Mouse (Mus musculus) limb, embryonic 13.5 days (tissue): ENCODE measurements around the gene Mdc1. TPM values are rescaled to one million over a fixed set of nuclear protein-coding genes. Genes with fewer than 3 reads are reported as not detected.

ENCODE experiments used
- ATAC-seq: fragments of 200-750 bp; cut with Nextera tagmentation; 2 replicates; pipeline ENCODE4 v1.8.0; 2017; ENCODE audit warnings: low read depth, moderate number of reproducible peaks, moderate TSS enrichment; ENCODE audit not compliant: low FRiP score
- H3K27ac ChIP-seq: fragments of 300-500 bp; sonication (generic); 2 replicates; pipeline ENCODE4 v1.5.1; 2015; ENCODE audit warnings: inconsistent platforms, mild to moderate bottlenecking, moderate library complexity
- H3K27me3 ChIP-seq: fragments of 300-500 bp; sonication (generic); 2 replicates; pipeline ENCODE4 v1.6.1; 2015; ENCODE audit warnings: mild to moderate bottlenecking, inconsistent platforms
- H3K36me3 ChIP-seq: fragments of 300-500 bp; sonication (generic); 2 replicates; pipeline ENCODE4 v1.6.1; 2015; ENCODE audit warnings: inconsistent platforms, mild to moderate bottlenecking, moderate library complexity
- H3K4me1 ChIP-seq: fragments of 300-500 bp; sonication (generic); 2 replicates; pipeline ENCODE4 v1.6.1; 2015; ENCODE audit warnings: inconsistent platforms
- H3K4me2 ChIP-seq: fragments of 300-500 bp; sonication (generic); replicated peaks from 2 replicates; pipeline ENCODE4 v1.6.1; 2015; ENCODE audit warnings: inconsistent platforms, mild to moderate bottlenecking, moderate library complexity
- H3K4me3 ChIP-seq: fragments of 300-500 bp; sonication (generic); 2 replicates; pipeline ENCODE4 v1.5.1; 2015; ENCODE audit warnings: moderate library complexity, mild to moderate bottlenecking, inconsistent platforms
- H3K9ac ChIP-seq: fragments of 300-500 bp; sonication (generic); 2 replicates; pipeline ENCODE4 v1.6.1; 2015; ENCODE audit warnings: mild to moderate bottlenecking, inconsistent platforms
- H3K9me3 ChIP-seq: fragments of 300-500 bp; sonication (generic); 2 replicates; pipeline ENCODE4 v1.6.1; 2016; ENCODE audit warnings: inconsistent platforms
- WGBS: fragments of 180-500 bp; shearing (Covaris S2); methylation state at CpG from one replicate; pipeline ENCODE4 v1.1.7; 2015; 5-methylcytosine and 5-hydroxymethylcytosine counted together
- polyA plus RNA-seq: library from polyadenylated mRNA; unstranded; fragments of >200 nt; fragmentation: Nextera tagmentation; extraction: Ambion mirVana; gene quantifications from 2 replicates; pipeline ENCODE4 v1.2.1, GENCODE M21; 2015

Gene Mdc1
- polyA plus RNA-seq, 1 experiment from 2014 or later: 15.5 TPM

DNA sequence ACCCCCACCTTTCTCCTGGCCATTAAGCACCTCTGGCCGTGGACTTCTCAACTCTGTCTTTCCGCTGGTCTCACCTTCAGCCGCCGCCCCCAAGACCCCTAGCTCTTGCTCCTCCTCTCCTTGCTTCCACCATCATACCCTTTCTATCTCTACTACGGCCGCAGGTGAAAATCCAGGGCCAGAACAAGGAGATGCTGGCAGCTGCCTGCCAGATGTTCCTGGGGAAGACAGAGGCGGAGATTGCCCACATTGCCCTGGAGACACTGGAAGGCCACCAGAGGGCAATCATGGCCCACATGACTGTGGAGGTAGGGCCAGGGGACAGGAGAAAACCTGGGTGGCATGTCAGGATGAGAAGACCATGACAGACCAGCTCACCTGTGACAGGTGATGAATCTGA is 16.9 kb upstream of the Mdc1 start:
- Histone ChIP-seq H3K4me3 (peak overlapping the region; percentile 66), H3K27ac (no peak overlapping the region), H3K9ac (peak overlapping the region; percentile 79; the same call in 1 of the 2 replicates), H3K36me3 (peaks cover 34% of the 10 kb centered on the region), H3K4me2 (peak overlapping the region; percentile 97), H3K9me3 (no peaks in the 10 kb centered on the region), H3K4me1 (peaks cover 33% of the 10 kb centered on the region), H3K27me3 (no peaks in the 10 kb centered on the region)
- no peak for ATAC-seq
- 33% methylated on average over 7 of the region's 7 CpGs for WGBS

- H3K4me3 ChIP-seq: no peak overlapping the region
- ATAC-seq: no peak
- H3K27ac ChIP-seq: no peak overlapping the region
- no peak overlapping the region for H3K9ac ChIP-seq
- H3K36me3 ChIP-seq: peaks cover 34% of the 10 kb centered on the region
- H3K4me1 ChIP-seq: peaks cover 41% of the 10 kb centered on the region
- 94% methylated on average over 13 of the region's 13 CpGs for WGBS
- H3K9me3 ChIP-seq: no peaks in the 10 kb centered on the region
- H3K4me2 ChIP-seq: no peak overlapping the region
- H3K27me3 ChIP-seq: no peaks in the 10 kb centered on the region
Measured at GRCm38 (mm10) chr17:35825109-35825850, 16.0 kb upstream of the Mdc1 start.

- Histone ChIP-seq H3K9ac (peak overlapping the region; percentile 39; the same call in 1 of the 2 replicates), H3K27ac (no peak overlapping the region), H3K4me3 (peak overlapping the region; percentile 16; the same call in 1 of the 2 replicates), H3K27me3 (no peaks in the 10 kb centered on the region), H3K36me3 (peaks cover 71% of the 10 kb centered on the region), H3K4me1 (peaks cover 30% of the 10 kb centered on the region), H3K4me2 (peak overlapping the region; percentile 48), H3K9me3 (no peaks in the 10 kb centered on the region)
- 2% methylated on average over 21 of the region's 21 CpGs for WGBS
- ATAC-seq: peak; percentile 75
Measured at GRCm38 (mm10) chr17:35829737-35830136, 11.6 kb upstream of the Mdc1 start.

- H3K4me2 ChIP-seq: no peak overlapping the region
- WGBS: 60% methylated on average over 8 of the region's 8 CpGs
- H3K4me1 ChIP-seq: peaks cover 47% of the 10 kb centered on the region
- no peak for ATAC-seq
- no peaks in the 10 kb centered on the region for H3K27me3 ChIP-seq
- peaks cover 64% of the 10 kb centered on the region for H3K36me3 ChIP-seq
- H3K9me3 ChIP-seq: no peaks in the 10 kb centered on the region
- no peak overlapping the region for H3K4me3 ChIP-seq
- no peak overlapping the region for H3K27ac ChIP-seq
- H3K9ac ChIP-seq: no peak overlapping the region
Measured at GRCm38 (mm10) chr17:35832400-35833238, 8.7 kb upstream of the Mdc1 start.

- H3K9me3 ChIP-seq: no peaks in the 10 kb centered on the region
- H3K9ac ChIP-seq: no peak overlapping the region
- no peak overlapping the region; the same call in 1 of the 2 replicates for H3K4me3 ChIP-seq
- H3K4me2 ChIP-seq: no peak overlapping the region
- peaks cover 58% of the 10 kb centered on the region for H3K36me3 ChIP-seq
- no peaks in the 10 kb centered on the region for H3K27me3 ChIP-seq
- no peak for ATAC-seq
- no peak overlapping the region for H3K27ac ChIP-seq
- 24% methylated on average over 5 of the region's 5 CpGs for WGBS
- peaks cover 47% of the 10 kb centered on the region for H3K4me1 ChIP-seq
Measured at GRCm38 (mm10) chr17:35833239-35833751, 8.0 kb upstream of the Mdc1 start.

DNA sequence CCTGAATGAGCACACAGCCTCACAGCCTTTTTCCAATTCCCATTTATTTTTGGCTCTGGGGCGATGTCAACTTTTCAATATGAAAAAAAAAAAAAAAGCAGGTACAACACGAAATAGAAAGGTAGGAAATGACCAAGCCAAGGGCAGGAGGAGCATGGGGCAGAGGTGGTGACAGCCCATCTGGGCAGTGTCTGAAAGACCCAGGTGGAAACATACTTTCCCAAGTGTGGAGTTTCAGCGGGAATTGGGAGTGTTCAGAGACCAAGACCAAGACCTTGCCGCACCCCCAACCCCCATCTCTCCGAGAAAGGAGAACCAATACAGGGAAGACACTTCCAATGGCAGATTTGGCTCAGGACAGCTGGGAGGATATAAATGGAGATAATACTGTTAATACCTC is 7.4 kb upstream of the Mdc1 start:
- Histone ChIP-seq H3K4me2 (peak overlapping the region; percentile 80), H3K4me1 (peaks cover 47% of the 10 kb centered on the region), H3K27ac (no peak overlapping the region), H3K9me3 (no peaks in the 10 kb centered on the region), H3K36me3 (peaks cover 58% of the 10 kb centered on the region), H3K4me3 (peak overlapping the region; percentile 76; the same call in 1 of the 2 replicates), H3K9ac (peak overlapping the region; percentile 13; the same call in 1 of the 2 replicates), H3K27me3 (no peaks in the 10 kb centered on the region)
- WGBS: 58% methylated on average over 5 of the region's 5 CpGs
- ATAC-seq: no peak

DNA sequence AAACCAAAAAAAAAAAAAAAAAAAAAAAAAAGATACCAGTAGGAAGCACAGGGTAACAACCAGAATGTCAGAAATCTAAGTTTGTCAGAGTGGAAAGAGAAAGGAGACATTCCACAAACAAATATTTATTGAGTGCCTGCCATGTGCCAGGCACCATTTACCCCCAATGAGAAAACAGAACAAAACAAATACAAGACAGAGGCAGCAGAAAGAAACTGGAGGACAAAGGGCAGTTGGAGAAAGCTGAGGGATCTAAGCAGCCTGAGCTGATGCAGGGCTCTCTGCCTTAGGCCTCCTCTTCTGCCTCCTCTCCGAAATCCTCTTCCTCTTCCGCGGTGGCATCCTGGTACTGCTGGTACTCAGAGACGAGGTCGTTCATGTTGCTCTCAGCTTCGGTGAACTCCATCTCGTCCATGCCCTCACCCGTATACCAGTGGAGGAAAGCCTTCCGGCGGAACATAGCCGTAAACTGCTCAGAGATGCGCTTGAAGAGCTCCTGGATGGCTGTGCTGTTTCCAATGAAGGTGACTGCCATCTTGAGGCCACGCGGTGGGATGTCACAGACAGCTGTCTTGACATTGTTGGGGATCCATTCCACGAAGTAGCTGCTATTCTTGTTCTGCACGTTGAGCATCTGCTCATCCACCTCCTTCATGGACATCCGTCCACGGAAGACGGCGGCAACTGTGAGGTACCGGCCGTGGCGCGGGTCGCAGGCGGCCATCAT is 6.5 kb upstream of the Mdc1 start:
- peaks cover 58% of the 10 kb centered on the region for H3K36me3 ChIP-seq
- no peaks in the 10 kb centered on the region for H3K9me3 ChIP-seq
- peak overlapping the region; percentile 80 for H3K4me2 ChIP-seq
- H3K27me3 ChIP-seq: no peaks in the 10 kb centered on the region
- peak overlapping the region; percentile 98 for H3K9ac ChIP-seq
- peak overlapping the region; percentile 76 for H3K4me3 ChIP-seq
- whole genome bisulfite sequencing: 77% methylated on average over 26 of the region's 26 CpGs
- ATAC-seq: no peak
- H3K27ac ChIP-seq: no peak overlapping the region
- peaks cover 52% of the 10 kb centered on the region for H3K4me1 ChIP-seq

DNA sequence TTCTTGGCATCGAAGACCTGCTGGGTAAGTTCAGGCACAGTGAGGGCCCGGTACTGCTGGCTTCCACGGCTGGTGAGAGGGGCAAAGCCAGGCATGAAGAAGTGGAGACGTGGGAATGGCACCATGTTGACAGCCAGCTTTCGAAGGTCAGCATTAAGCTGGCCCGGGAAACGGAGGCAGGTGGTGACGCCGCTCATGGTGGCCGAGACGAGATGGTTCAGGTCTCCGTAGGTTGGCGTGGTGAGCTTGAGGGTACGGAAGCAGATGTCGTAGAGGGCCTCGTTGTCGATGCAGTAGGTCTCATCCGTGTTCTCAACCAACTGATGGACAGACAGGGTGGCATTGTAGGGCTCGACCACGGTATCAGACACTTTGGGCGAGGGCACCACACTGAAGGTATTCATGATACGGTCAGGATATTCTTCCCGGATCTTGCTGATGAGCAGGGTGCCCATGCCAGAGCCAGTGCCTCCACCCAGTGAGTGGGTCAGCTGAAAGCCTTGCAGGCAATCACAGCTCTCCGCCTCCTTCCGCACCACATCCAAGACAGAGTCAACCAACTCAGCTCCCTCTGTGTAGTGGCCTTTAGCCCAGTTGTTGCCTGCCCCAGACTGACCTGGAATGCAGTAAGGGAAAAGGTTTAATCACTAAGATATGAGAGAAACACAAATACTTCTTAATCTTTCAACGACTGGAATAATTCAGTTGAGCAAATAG is 5.7 kb upstream of the Mdc1 start:
- peaks cover 58% of the 10 kb centered on the region for H3K36me3 ChIP-seq
- ATAC-seq: no peak
- peak overlapping the region; percentile 76 for H3K4me3 ChIP-seq
- no peaks in the 10 kb centered on the region for H3K9me3 ChIP-seq
- H3K27me3 ChIP-seq: no peaks in the 10 kb centered on the region
- no peak overlapping the region for H3K27ac ChIP-seq
- peak overlapping the region; percentile 98 for H3K9ac ChIP-seq
- H3K4me1 ChIP-seq: peaks cover 45% of the 10 kb centered on the region
- WGBS: 77% methylated on average over 26 of the region's 26 CpGs
- H3K4me2 ChIP-seq: peak overlapping the region; percentile 80

GRCm38 (mm10) chr17:35836178-35836965 is 4.9 kb upstream of the Mdc1 start:
- Histone ChIP-seq H3K9ac (peak overlapping the region; percentile 98), H3K36me3 (peaks cover 51% of the 10 kb centered on the region), H3K9me3 (no peaks in the 10 kb centered on the region), H3K4me1 (peaks cover 42% of the 10 kb centered on the region), H3K4me3 (peak overlapping the region; percentile 76), H3K27ac (peak overlapping the region; percentile 97), H3K4me2 (peak overlapping the region; percentile 80), H3K27me3 (no peaks in the 10 kb centered on the region)
- WGBS: 8% methylated on average over 24 of the region's 24 CpGs
- ATAC-seq: no peak

DNA sequence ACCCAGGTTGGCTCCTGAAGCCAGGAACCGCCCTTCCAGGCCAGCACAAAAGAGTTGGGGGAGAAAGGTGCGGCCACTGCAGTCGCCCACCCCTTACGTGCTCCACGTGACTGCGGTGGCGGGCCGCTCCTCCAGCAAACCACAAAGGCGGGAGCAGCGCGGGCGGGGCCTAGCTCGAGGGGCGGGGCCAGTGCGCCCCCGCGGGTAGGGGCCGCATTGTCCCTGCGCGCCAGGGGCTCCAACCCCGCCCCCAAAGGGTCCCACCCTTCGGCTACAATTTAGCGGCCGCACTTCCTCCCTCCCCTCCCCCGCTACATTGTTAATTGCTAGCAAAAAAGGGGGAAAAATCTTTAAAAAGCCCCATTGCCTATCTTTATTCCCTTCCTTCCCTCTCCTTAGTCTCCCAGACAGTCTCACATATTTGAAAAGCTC is 4.3 kb upstream of the Mdc1 start:
- Histone ChIP-seq H3K36me3 (peaks cover 47% of the 10 kb centered on the region), H3K27me3 (no peaks in the 10 kb centered on the region), H3K9ac (peak overlapping the region; percentile 98), H3K27ac (peak overlapping the region; percentile 97), H3K4me3 (peak overlapping the region; percentile 76), H3K4me1 (peaks cover 44% of the 10 kb centered on the region), H3K4me2 (peak overlapping the region; percentile 80), H3K9me3 (no peaks in the 10 kb centered on the region)
- peak; percentile 24 for ATAC-seq
- WGBS: 0% methylated on average over 25 of the region's 25 CpGs
